Mouse (Mus musculus): Measurements from ENCODE around the gene Glyatl3.

DNA sequence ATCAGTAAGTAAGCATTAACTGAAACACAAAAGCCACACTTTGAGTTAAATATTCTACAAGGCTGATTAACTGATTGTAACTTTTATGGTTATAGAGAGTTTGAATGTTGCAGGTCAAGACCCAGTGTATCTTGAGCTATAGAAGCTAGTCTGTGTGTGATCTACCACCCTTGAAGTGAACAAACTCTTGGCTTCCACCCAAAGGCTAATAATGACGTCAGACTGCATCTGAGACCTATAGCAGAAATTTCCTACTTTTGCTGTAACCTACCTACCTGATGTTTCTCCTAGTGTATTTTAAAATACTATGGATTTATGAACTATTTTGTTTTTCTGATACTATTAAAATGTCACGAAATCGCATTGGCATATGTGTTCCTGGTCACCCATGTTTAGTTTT lies 39.4 kb downstream of the Glyatl3 start:
- no peak for TF ChIP-seq POLR2A (IDR thresholded peaks at IDR 0.05; ENCODE audit: low read depth, low read length)
- no peak for TF ChIP-seq CTCF (IDR thresholded peaks at IDR 0.05; ENCODE audit: extremely low read depth, insufficient read length, insufficient replicate concordance, low read depth, low read length)
